Mouse (Mus musculus) hindbrain, postnatal 0 days (tissue): ENCODE data around the gene Rara. TPM values are rescaled to one million over a fixed set of nuclear protein-coding genes. Genes with fewer than 3 reads are reported as not detected.

Source experiments
- ATAC-seq: fragments of 200-750 bp; cut with Nextera tagmentation; 2 replicates; pipeline ENCODE4 v1.8.0; 2017; ENCODE audit warnings: mild to moderate bottlenecking, moderate TSS enrichment, moderate library complexity
- DNase-seq: peaks from one replicate; pipeline ENCODE4 v3.0.0-alpha.2; 2015; ENCODE audit warnings: low spot score
- H3K27ac ChIP-seq: fragments of 300-500 bp; sonication (generic); 2 replicates; pipeline ENCODE4 v1.5.1; 2014; ENCODE audit warnings: mild to moderate bottlenecking
- H3K27me3 ChIP-seq: fragments of 300-500 bp; sonication (generic); 2 replicates; pipeline ENCODE4 v1.6.1; 2014; ENCODE audit warnings: low read length, mixed read lengths; ENCODE audit not compliant: insufficient read depth
- H3K36me3 ChIP-seq: fragments of 300-500 bp; sonication (generic); 2 replicates; pipeline ENCODE4 v1.6.1; 2014; ENCODE audit warnings: low read length, mixed read lengths; ENCODE audit not compliant: insufficient read depth
- H3K4me1 ChIP-seq: fragments of 300-500 bp; sonication (generic); 2 replicates; pipeline ENCODE4 v1.6.1; 2014; ENCODE audit warnings: antibody characterized with exemption, low read length, mixed read lengths; ENCODE audit not compliant: insufficient read depth
- H3K4me2 ChIP-seq: fragments of 300-500 bp; sonication (generic); 2 replicates; pipeline ENCODE4 v1.6.1; 2014; ENCODE audit warnings: low read depth, mild to moderate bottlenecking, low read length, moderate library complexity, mixed read lengths
- H3K4me3 ChIP-seq: fragments of 300-500 bp; sonication (generic); 2 replicates; pipeline ENCODE4 v1.5.1; 2014; ENCODE audit warnings: low read length
- H3K9ac ChIP-seq: fragments of 300-500 bp; sonication (generic); replicated peaks from 2 replicates; pipeline ENCODE4 v1.6.1; 2014; ENCODE audit warnings: mild to moderate bottlenecking, low read length, moderate library complexity, mixed read lengths
- H3K9me3 ChIP-seq: fragments of 300-500 bp; sonication (generic); 2 replicates; pipeline ENCODE4 v1.6.1; 2016; ENCODE audit warnings: low read length, mixed read lengths
- CTCF ChIP-seq: IDR thresholded peaks from 2 replicates; pipeline ENCODE4 v1.5.1; 2016; ENCODE audit warnings: antibody characterized with exemption, control low read depth, low read depth
- WGBS: fragments of 180-500 bp; shearing (Covaris S2); extraction: QIAGEN DNeasy Blood & Tissue Kit; methylation state at CpG from one replicate; pipeline ENCODE4 v1.1.7; 2014; 5-methylcytosine and 5-hydroxymethylcytosine counted together
- polyA plus RNA-seq: library from polyadenylated mRNA; unstranded; fragments of >200 nt; fragmentation: Nextera tagmentation; extraction: Ambion mirVana; gene quantifications from 2 replicates; pipeline ENCODE4 v1.2.1, GENCODE M21; 2015
- total RNA-seq: library from RNA; depleted of rRNA; stranded (reverse); fragments of >200 nt; gene quantifications from 2 replicates; pipeline ENCODE4 v1.2.3, GENCODE M21; 2014

The Rara gene
- total and polyA plus RNA-seq, 2 experiments from 2014 or later = 9.5 to 19.2 TPM

DNA sequence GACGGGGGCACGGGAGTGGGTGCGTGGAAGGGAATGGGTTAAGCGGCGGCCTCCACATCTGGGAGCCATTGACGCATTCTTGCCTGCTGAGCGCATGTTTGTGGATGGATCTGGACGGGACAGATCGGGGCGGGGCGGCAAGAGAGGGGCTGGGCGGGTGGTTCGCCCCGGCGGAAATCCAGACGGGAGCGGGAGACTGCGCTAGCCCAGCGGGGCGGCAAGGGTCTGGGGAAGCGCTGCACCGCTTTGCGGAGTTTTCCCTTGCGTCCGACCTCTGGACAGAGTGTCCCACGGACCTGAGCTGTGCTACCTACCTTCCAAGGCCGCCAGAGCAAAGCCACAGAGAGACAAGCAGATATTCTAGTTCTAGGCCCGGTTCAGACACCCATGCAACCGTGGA, 8.6 kb downstream of the Rara start:
- no peaks in the 10 kb centered on the region for H3K36me3 ChIP-seq
- peak overlapping the region; percentile 93; the same call in 1 of the 2 replicates for H3K4me2 ChIP-seq
- H3K9ac ChIP-seq = no peak overlapping the region
- H3K4me3 ChIP-seq = no peak overlapping the region
- ATAC-seq (no peak), DNase-seq (no peak)
- 15% methylated on average over 29 of the region's 29 CpGs for WGBS
- no peaks in the 10 kb centered on the region for H3K27me3 ChIP-seq
- no peak for TF ChIP-seq CTCF
- peaks cover 37% of the 10 kb centered on the region for H3K4me1 ChIP-seq
- no peak overlapping the region for H3K27ac ChIP-seq
- no peaks in the 10 kb centered on the region for H3K9me3 ChIP-seq

DNA sequence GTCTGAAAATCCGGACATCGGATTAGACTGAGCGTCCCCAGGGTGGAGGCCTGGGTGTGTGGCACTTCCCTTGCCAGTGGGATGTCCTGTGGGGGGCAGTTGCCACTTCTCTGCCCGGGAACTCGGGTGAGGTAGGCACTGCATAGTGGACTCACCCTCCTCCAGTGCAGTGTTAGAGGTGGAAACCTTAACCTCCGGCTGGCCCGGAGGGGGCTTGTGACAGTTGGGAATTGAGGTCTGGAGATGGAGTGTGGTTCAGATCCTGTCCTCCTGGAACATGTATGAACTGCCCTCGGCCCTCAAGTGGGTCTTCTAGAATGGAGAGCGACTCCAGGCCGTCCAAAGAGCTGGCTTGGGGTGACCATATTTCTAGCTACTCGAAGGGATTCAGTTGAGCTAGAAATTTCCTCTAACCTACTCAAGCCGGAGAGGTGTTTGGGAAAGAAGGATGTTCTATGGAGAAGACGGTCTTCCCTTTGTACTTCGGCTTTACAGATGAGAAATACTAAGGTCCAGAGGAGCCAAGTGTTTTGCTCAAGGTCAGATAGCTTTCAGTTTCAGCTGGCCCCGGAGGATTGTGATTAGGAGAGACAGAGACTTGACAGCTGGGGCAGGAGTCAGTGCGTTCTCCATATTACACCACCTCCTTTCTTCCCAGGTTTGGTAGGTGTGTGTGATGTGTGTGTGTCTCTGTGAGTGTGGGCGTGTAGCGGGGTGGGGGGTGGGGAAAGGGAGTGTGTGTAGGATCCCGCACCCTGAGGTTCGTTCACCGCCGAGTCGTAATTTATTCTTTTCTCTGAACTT, 9.2 kb downstream of the Rara start:
- 5% methylated on average over 23 of the region's 23 CpGs for WGBS
- no peak overlapping the region; the same call in 1 of the 2 replicates for H3K27ac ChIP-seq

DNA sequence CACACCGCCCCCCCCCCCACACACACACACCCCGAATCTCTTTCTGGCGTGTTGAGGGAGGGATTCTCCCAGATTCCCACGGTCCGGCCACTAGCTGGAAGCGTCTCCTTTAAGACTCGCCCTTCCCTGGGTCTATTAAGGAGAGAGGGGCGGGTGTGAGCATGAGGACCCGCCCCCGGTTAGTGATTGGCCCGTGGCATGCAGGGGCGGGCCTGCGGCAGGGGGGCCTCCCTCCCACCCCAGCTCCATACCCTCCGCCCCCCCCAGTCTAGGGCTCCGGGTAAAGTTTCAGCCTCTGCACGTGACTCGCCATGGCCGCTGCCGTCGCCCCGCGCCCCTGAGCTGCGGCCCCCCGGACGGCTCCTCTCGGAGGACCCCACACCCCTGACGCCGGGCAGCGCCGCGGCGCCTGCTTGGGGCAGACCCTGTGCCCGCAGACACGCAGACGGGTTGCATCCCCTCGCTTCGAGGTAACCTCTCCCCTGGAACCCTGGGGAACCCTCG, 9.8 kb downstream of the Rara start:
- Histone ChIP-seq H3K4me2 (peak overlapping the region; percentile 93), H3K27me3 (no peaks in the 10 kb centered on the region), H3K9ac (peak overlapping the region; percentile 40), H3K4me3 (peak overlapping the region; percentile 57), H3K36me3 (no peaks in the 10 kb centered on the region), H3K27ac (peak overlapping the region; percentile 37; the same call in 1 of the 2 replicates), H3K9me3 (no peaks in the 10 kb centered on the region), H3K4me1 (peaks cover 39% of the 10 kb centered on the region)
- WGBS = 1% methylated on average over 36 of the region's 38 CpGs
- peak; percentile 88 for ATAC-seq
- DNase-seq = peak; percentile 91
- TF ChIP-seq CTCF = no peak

More for the DNA sequence above, 9.2 kb downstream of the Rara start:
- Histone ChIP-seq H3K36me3 (no peaks in the 10 kb centered on the region), H3K27me3 (no peaks in the 10 kb centered on the region), H3K4me2 (peak overlapping the region; percentile 93), H3K4me1 (peaks cover 41% of the 10 kb centered on the region), H3K4me3 (peak overlapping the region; percentile 57), H3K9ac (peak overlapping the region; percentile 40; the same call in 1 of the 2 replicates), H3K9me3 (no peaks in the 10 kb centered on the region)
- no peak for TF ChIP-seq CTCF
- ATAC-seq (peak; percentile 25; the same call in 1 of the 2 replicates), DNase-seq (no peak)

DNA sequence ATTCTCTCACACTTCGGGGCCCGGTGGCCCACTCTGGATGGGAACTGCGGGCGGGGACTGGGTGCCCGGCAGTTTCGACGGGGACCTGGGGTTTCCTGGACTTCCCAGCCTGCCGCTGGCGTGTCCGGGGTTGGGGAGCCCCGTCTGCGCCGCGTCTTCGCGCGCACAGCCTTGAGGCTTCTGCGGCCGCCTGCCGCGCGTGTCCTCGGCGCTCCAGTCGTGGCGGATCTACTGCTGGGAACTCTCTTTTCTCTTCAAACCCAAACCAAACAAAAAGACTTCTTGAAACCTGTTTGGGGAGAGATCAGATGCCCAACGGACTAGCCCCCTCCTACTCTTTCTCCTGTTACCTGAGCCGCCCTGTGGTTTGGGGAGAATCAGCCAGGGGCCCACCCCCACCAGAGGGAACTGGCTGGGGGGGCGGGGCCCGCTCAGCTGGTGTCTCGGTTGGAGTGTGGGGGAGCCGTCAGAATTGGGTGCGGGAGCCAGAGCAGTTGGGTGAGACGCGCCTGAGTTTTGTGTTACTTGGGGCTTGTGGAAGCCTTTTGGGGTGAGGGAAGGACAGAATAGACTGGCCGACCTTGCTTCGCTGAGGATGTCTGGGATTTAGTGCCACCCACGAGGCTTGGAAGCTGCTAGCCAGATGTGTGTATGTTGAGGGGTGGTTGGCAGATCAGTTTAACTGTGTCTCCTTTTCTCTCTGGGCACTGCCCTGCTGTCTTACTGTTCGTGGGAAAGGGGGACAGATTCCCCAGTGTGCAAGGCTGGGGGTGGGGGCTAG, 10.5 kb downstream of the Rara start:
- WGBS = under 1% methylated on average over 39 of the region's 39 CpGs
- Histone ChIP-seq H3K36me3 (no peaks in the 10 kb centered on the region), H3K9ac (peak overlapping the region; percentile 40), H3K9me3 (no peaks in the 10 kb centered on the region), H3K27me3 (no peaks in the 10 kb centered on the region), H3K4me1 (peaks cover 38% of the 10 kb centered on the region), H3K27ac (peak overlapping the region; percentile 37; the same call in 1 of the 2 replicates), H3K4me3 (peak overlapping the region; percentile 57), H3K4me2 (peak overlapping the region; percentile 93)
- no peak for ATAC-seq
- no peak for TF ChIP-seq CTCF
- no peak for DNase-seq

DNA sequence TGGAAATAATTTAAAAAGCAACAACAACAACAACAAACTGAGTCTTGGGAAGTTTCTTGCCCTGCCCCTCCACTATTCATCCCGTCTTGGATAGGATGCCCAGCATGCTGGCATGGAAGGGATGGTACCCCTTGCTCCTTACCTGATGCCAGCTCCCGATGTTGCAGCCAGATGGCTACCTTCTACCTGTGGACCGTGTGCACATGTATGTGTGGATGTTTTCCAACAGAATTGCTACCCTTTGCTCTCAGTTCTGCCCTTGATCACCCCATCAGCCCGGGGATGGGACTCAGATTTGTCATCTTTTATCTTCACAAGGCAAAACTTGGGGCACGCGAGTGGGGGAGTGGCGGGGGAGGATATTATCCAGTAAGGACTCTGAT, 11.1 kb downstream of the Rara start:
- Histone ChIP-seq H3K4me1 (peaks cover 43% of the 10 kb centered on the region), H3K9ac (no peak overlapping the region; the same call in 1 of the 2 replicates), H3K27ac (no peak overlapping the region)

DNA sequence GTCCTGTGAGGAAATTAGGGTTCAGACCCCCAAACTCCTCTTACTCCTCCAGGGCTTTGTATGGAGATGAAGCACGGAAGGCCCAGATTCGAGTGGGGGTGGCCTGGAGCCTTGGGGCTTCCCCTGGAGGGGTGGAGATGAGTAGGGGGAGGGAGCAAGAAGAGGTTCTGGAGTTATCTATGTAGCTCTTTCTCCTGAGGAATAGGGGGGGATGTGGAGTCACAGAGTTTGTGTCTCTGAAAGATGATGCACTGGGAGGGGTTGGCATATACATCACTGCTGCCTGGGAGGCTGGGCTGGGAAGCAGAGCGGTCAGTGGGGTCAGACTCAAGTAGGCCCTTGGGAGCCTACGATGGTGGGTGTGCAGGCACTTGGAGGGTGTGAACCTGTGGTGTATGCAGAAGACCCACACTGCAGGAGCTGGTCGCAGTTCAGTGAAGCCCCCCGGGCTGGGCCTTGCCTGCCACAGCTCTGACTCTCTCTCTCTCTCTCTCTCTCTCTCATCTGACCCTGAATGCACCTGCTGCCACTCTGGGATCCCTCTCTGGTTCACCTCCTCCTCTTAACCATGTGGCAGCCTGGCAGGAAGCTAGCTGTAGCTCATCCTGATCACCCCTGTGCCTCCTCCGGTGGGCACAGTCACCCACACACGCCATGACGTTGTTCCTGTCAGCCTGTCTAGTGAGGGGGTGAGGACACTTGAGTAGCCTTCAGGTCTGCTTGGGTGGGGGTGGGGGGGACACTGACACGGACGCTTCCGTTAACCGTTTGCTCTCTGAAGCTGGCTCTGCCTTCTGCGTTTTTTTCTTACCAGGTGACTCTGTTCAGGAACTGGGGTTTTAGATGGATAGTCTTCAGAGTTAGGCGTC, 11.7 kb downstream of the Rara start:
- H3K9ac ChIP-seq = no peak overlapping the region; the same call in 1 of the 2 replicates
- DNase-seq (no peak), ATAC-seq (no peak)
- no peaks in the 10 kb centered on the region for H3K27me3 ChIP-seq
- no peaks in the 10 kb centered on the region for H3K36me3 ChIP-seq
- H3K4me1 ChIP-seq = peaks cover 45% of the 10 kb centered on the region
- peak overlapping the region; percentile 93 for H3K4me2 ChIP-seq
- H3K9me3 ChIP-seq = no peaks in the 10 kb centered on the region
- no peak for TF ChIP-seq CTCF
- no peak overlapping the region for H3K27ac ChIP-seq
- no peak overlapping the region for H3K4me3 ChIP-seq
- 51% methylated on average over 15 of the region's 15 CpGs for WGBS

More for the DNA sequence above, 11.1 kb downstream of the Rara start:
- peak overlapping the region; percentile 93 for H3K4me2 ChIP-seq
- no peaks in the 10 kb centered on the region for H3K27me3 ChIP-seq
- no peak for ATAC-seq
- no peaks in the 10 kb centered on the region for H3K36me3 ChIP-seq
- peak overlapping the region; percentile 57 for H3K4me3 ChIP-seq
- TF ChIP-seq CTCF = no peak
- DNase-seq = no peak
- WGBS = 46% methylated on average over 7 of the region's 7 CpGs
- H3K9me3 ChIP-seq = no peaks in the 10 kb centered on the region
